Mouse (Mus musculus): ENCODE results near the gene Hook2.

DNA sequence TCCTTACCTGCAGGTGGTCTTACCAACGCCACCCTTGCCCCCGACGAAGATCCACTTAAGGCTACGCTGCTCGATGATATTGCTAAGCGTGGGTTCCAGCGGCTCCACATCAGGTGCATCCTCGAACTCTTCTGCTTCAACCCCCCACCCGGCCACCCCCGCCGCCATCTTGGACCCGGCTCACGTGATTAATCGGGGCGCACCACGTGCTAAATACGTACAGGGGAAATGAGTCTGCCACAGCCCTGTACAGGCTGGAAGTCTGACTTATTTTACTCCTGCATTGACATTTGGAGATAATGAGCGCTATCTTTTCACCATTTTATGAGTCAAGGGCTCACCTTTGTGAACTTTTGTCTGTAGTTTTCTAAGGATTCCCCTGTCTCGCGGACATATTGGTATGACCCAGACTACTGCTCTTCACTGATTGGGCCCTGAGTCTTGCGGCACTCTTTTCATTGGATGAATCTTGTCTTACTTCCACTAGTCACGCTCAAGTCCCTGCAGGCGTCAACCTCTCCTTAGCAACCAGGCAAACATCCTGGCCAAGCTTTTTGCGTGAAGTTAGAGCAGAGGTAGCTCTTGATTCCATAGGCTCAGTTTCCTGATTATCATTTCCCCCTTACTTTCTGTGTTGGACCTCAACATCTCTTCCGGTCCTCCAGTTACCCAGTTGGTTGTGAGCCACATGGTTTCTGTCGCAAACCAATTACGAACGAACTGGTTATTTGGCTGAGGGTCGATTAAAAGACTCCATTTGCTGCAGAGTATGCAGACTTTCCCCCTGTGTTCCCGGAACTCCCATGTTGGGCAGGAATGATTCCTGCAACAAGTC lies 34.9 kb downstream of the Hook2 start, which contains the start of gene Asna1:
- TF ChIP-seq CTCF (IDR thresholded peaks at IDR 0.05; ENCODE audit: borderline replicate concordance, insufficient read depth, low read depth, low read length): no peak
- TF ChIP-seq POLR2A (IDR thresholded peaks at IDR 0.05; ENCODE audit: borderline replicate concordance, insufficient read depth, low read length): peak; percentile 62; the same call in 1 of the 2 replicates

All from cerebellum, adult 2 months (tissue).